Mouse (Mus musculus) stomach, embryonic 14.5 days (tissue): ENCODE results near the gene Ppm1g. TPM values are rescaled to one million over a fixed set of nuclear protein-coding genes. Genes with fewer than 3 reads are reported as not detected.

Source experiments
- ATAC-seq: fragments of 200-750 bp; cut with Nextera tagmentation; 2 replicates; pipeline ENCODE4 v1.8.0; 2017; ENCODE audit warnings: low read depth, moderate TSS enrichment; ENCODE audit not compliant: insufficient number of reproducible peaks, insufficient read depth, low FRiP score
- H3K27ac ChIP-seq: fragments of 300-500 bp; sonication (generic); 2 replicates; pipeline ENCODE4 v1.5.1; 2014; ENCODE audit warnings: mild to moderate bottlenecking, low read length, moderate library complexity, mixed read lengths
- H3K27me3 ChIP-seq: fragments of 300-500 bp; sonication (generic); 2 replicates; pipeline ENCODE4 v1.6.1; 2014; ENCODE audit warnings: low read length, control low read depth, mixed read lengths; ENCODE audit not compliant: control insufficient read depth, insufficient read depth
- H3K36me3 ChIP-seq: fragments of 300-500 bp; sonication (generic); 2 replicates; pipeline ENCODE4 v1.6.1; 2014; ENCODE audit warnings: mild to moderate bottlenecking, control low read depth, low read length, moderate library complexity, mixed read lengths; ENCODE audit not compliant: control insufficient read depth, insufficient read depth
- H3K4me1 ChIP-seq: fragments of 300-500 bp; sonication (generic); 2 replicates; pipeline ENCODE4 v1.6.1; 2014; ENCODE audit warnings: low read length, control low read depth, mixed read lengths; ENCODE audit not compliant: control insufficient read depth, insufficient read depth
- H3K4me2 ChIP-seq: fragments of 300-500 bp; sonication (generic); replicated peaks from 2 replicates; pipeline ENCODE4 v1.6.1; 2014; ENCODE audit warnings: low read depth, low read length, control low read depth
- H3K4me3 ChIP-seq: fragments of 300-500 bp; sonication (generic); 2 replicates; pipeline ENCODE4 v1.5.1; 2014; ENCODE audit warnings: low read depth, low read length, control low read depth
- H3K9ac ChIP-seq: fragments of 300-500 bp; sonication (generic); replicated peaks from 2 replicates; pipeline ENCODE4 v1.6.1; 2014; ENCODE audit warnings: low read depth, mild to moderate bottlenecking, control low read depth, low read length, moderate library complexity, mixed read lengths
- H3K9me3 ChIP-seq: fragments of 300-500 bp; sonication (generic); 2 replicates; pipeline ENCODE4 v1.6.1; 2016; ENCODE audit warnings: low read depth, low read length, control low read depth; ENCODE audit not compliant: control insufficient read depth
- WGBS: fragments of 180-500 bp; shearing (Covaris S2); extraction: QIAGEN DNeasy Blood & Tissue Kit; methylation state at CpG from one replicate; pipeline ENCODE4 v1.1.7; 2014; 5-methylcytosine and 5-hydroxymethylcytosine counted together
- polyA plus RNA-seq: library from polyadenylated mRNA; unstranded; fragments of >200 nt; fragmentation: Nextera tagmentation; extraction: Ambion mirVana; gene quantifications from 2 replicates; pipeline ENCODE4 v1.2.1, GENCODE M21; 2014

Ppm1g gene
- polyA plus RNA-seq, 1 experiment from 2014 or later = 112 TPM

GRCm38 (mm10) chr5:31192939-31193630 is 27.4 kb downstream of the Ppm1g start, which contains the start of the genes Snx17 and Eif2b4:
Gene Snx17, plus strand, starts transcription at chr5:31193227.
Gene Eif2b4, minus strand, starts transcription at chr5:31193430.
- Histone ChIP-seq H3K27me3 (no peaks in the 10 kb centered on the region), H3K4me1 (peaks cover 14% of the 10 kb centered on the region; the same call in 1 of the 2 replicates), H3K36me3 (peaks cover 58% of the 10 kb centered on the region), H3K9ac (peak within 1 kb of the TSS; percentile 69), H3K4me2 (peak within 1 kb of the TSS; percentile 78), H3K4me3 (peak within 1 kb of the TSS; percentile 88), H3K27ac (peak within 1 kb of the TSS; percentile 80), H3K9me3 (no peaks in the 10 kb centered on the region)
- under 1% methylated on average over 48 of the region's 48 CpGs for WGBS
- peak; percentile 95 for ATAC-seq

- 12% methylated on average over 42 of the region's 42 CpGs for WGBS
- peaks cover 58% of the 10 kb centered on the region for H3K36me3 ChIP-seq
- peak; percentile 60 for ATAC-seq
- H3K9ac ChIP-seq = peak overlapping the region; percentile 67
- peaks cover 14% of the 10 kb centered on the region; the same call in 1 of the 2 replicates for H3K4me1 ChIP-seq
- H3K4me3 ChIP-seq = peak overlapping the region; percentile 88
- H3K9me3 ChIP-seq = no peaks in the 10 kb centered on the region
- no peaks in the 10 kb centered on the region for H3K27me3 ChIP-seq
- H3K4me2 ChIP-seq = peak overlapping the region; percentile 78
- peak overlapping the region; percentile 80; the same call in 1 of the 2 replicates for H3K27ac ChIP-seq
These were observed 28.2 kb downstream of the Ppm1g start for GRCm38 (mm10) chr5:31192045-31192938.

GRCm38 (mm10) chr5:31190201-31190600 is 30.3 kb downstream of the Ppm1g start:
- H3K4me3 ChIP-seq = no peak overlapping the region
- no peak overlapping the region for H3K9ac ChIP-seq
- 91% methylated on average over 9 of the region's 9 CpGs for WGBS
- H3K27me3 ChIP-seq = no peaks in the 10 kb centered on the region
- peaks cover 14% of the 10 kb centered on the region; the same call in 1 of the 2 replicates for H3K4me1 ChIP-seq
- H3K27ac ChIP-seq = no peak overlapping the region
- H3K36me3 ChIP-seq = peaks cover 41% of the 10 kb centered on the region
- no peak overlapping the region for H3K4me2 ChIP-seq
- no peak for ATAC-seq
- no peaks in the 10 kb centered on the region for H3K9me3 ChIP-seq

GRCm38 (mm10) chr5:31188223-31188840 is 32.2 kb downstream of the Ppm1g start:
- Histone ChIP-seq H3K9me3 (no peaks in the 10 kb centered on the region), H3K4me3 (no peak overlapping the region), H3K27ac (no peak overlapping the region), H3K9ac (no peak overlapping the region), H3K27me3 (no peaks in the 10 kb centered on the region), H3K4me2 (no peak overlapping the region), H3K36me3 (peaks cover 34% of the 10 kb centered on the region), H3K4me1 (peaks cover 8% of the 10 kb centered on the region; the same call in 1 of the 2 replicates)
- no peak for ATAC-seq
- WGBS = 77% methylated on average over 4 of the region's 4 CpGs

GRCm38 (mm10) chr5:31183678-31184077 is 36.8 kb downstream of the Ppm1g start:
- H3K27ac ChIP-seq = no peak overlapping the region
- no peak overlapping the region for H3K4me3 ChIP-seq
- no peaks in the 10 kb centered on the region for H3K4me1 ChIP-seq
- 53% methylated on average over 4 of the region's 4 CpGs for WGBS
- no peak overlapping the region for H3K4me2 ChIP-seq
- no peaks in the 10 kb centered on the region for H3K9me3 ChIP-seq
- H3K9ac ChIP-seq = no peak overlapping the region
- H3K27me3 ChIP-seq = no peaks in the 10 kb centered on the region
- H3K36me3 ChIP-seq = peaks cover 16% of the 10 kb centered on the region
- no peak for ATAC-seq

- no peaks in the 10 kb centered on the region for H3K27me3 ChIP-seq
- WGBS = 94% methylated on average over 9 of the region's 9 CpGs
- no peak overlapping the region for H3K27ac ChIP-seq
- no peak for ATAC-seq
- H3K36me3 ChIP-seq = no peaks in the 10 kb centered on the region
- no peaks in the 10 kb centered on the region for H3K9me3 ChIP-seq
- H3K9ac ChIP-seq = no peak overlapping the region
- H3K4me1 ChIP-seq = no peaks in the 10 kb centered on the region
- no peak overlapping the region for H3K4me3 ChIP-seq
- no peak overlapping the region for H3K4me2 ChIP-seq
These were observed 39.2 kb downstream of the Ppm1g start for GRCm38 (mm10) chr5:31181183-31181770.

- Histone ChIP-seq H3K9ac (peak within 1 kb of the TSS; percentile 63), H3K36me3 (no peaks in the 10 kb centered on the region), H3K27ac (peak within 1 kb of the TSS; percentile 97), H3K4me1 (no peaks in the 10 kb centered on the region), H3K4me2 (peak within 1 kb of the TSS; percentile 72), H3K4me3 (peak within 1 kb of the TSS; percentile 93), H3K27me3 (no peaks in the 10 kb centered on the region), H3K9me3 (no peaks in the 10 kb centered on the region)
- WGBS = under 1% methylated on average over 57 of the region's 59 CpGs
- ATAC-seq = peak; percentile 96
These were observed 40.5 kb downstream of the Ppm1g start, which contains the start of the genes Gm29609 and Gtf3c2 for GRCm38 (mm10) chr5:31179766-31180630. Gene Gm29609, minus strand, starts transcription at chr5:31179911. Gene Gtf3c2, minus strand, starts transcription at chr5:31180144.
